Mouse (Mus musculus) megakaryocyte, embryonic 14.5 days (primary cell): ENCODE measurements at regions not wholly inside any gene's neighbourhood (a gene's known extent, or its start where the extent isn't known, plus 50 kb on each side); places are given as distances from the start of the nearest gene placed in this dataset.

ENCODE experiments used
- FLI1 ChIP-seq: IDR thresholded peaks from 2 replicates; pipeline ENCODE4 v1.6.1; 2012; ENCODE audit warnings: low read length, inconsistent platforms, mixed read lengths
- GATA1 ChIP-seq: IDR thresholded peaks from 3 replicates; pipeline ENCODE4 v1.6.1; 2012; ENCODE audit warnings: mixed read lengths, low read length, inconsistent platforms, borderline replicate concordance

- TF ChIP-seq GATA1 (no peak), FLI1 (no peak)
Measured at GRCm38 (mm10) chr1:50045816-50046215, 854.6 kb upstream of the Tmeff2 start.
